Mouse (Mus musculus): ENCODE data around the gene Ptp4a2. TPM values are rescaled to one million over a fixed set of nuclear protein-coding genes. Genes with fewer than 3 reads are reported as not detected.

The Ptp4a2 gene
- polyA plus RNA-seq, 1 experiment from 2014 or later = 228 TPM

- no peaks in the 10 kb centered on the region for H3K36me3 ChIP-seq
- no peak for ATAC-seq (ENCODE audit: low FRiP score, low read depth)
- H3K9ac ChIP-seq = no peak overlapping the region
- peaks cover 12% of the 10 kb centered on the region for H3K4me1 ChIP-seq (replicated peaks)
- H3K27ac ChIP-seq (replicated peaks) = no peak overlapping the region
- WGBS = 85% methylated on average over 5 of the region's 5 CpGs
- H3K4me3 ChIP-seq = no peak overlapping the region
- no peak overlapping the region for H3K4me2 ChIP-seq
- no peaks in the 10 kb centered on the region for H3K9me3 ChIP-seq
- no peaks in the 10 kb centered on the region for H3K27me3 ChIP-seq
These were observed 27.5 kb upstream of the Ptp4a2 start for GRCm38 (mm10) chr4:129783506-129783905.

- no peaks in the 10 kb centered on the region for H3K27me3 ChIP-seq
- H3K4me1 ChIP-seq (replicated peaks) = peaks cover 12% of the 10 kb centered on the region
- H3K4me3 ChIP-seq = no peak overlapping the region
- no peaks in the 10 kb centered on the region for H3K9me3 ChIP-seq
- no peak for ATAC-seq (ENCODE audit: low FRiP score, low read depth)
- H3K9ac ChIP-seq = no peak overlapping the region
- under 1% methylated on average over 4 of the region's 4 CpGs for WGBS
- H3K4me2 ChIP-seq = no peak overlapping the region
- H3K36me3 ChIP-seq = no peaks in the 10 kb centered on the region
- no peak overlapping the region for H3K27ac ChIP-seq (replicated peaks)
These were observed 25.8 kb upstream of the Ptp4a2 start for GRCm38 (mm10) chr4:129785178-129785577.

GRCm38 (mm10) chr4:129788693-129789092 is 22.3 kb upstream of the Ptp4a2 start:
- no peaks in the 10 kb centered on the region for H3K9me3 ChIP-seq
- no peak for ATAC-seq (ENCODE audit: low FRiP score, low read depth)
- WGBS = 80% methylated on average over 8 of the region's 8 CpGs
- no peak overlapping the region for H3K4me2 ChIP-seq
- no peaks in the 10 kb centered on the region for H3K27me3 ChIP-seq
- H3K4me1 ChIP-seq (replicated peaks) = peaks cover 9% of the 10 kb centered on the region
- H3K9ac ChIP-seq = no peak overlapping the region
- H3K4me3 ChIP-seq = no peak overlapping the region
- H3K36me3 ChIP-seq = no peaks in the 10 kb centered on the region
- no peak overlapping the region for H3K27ac ChIP-seq (replicated peaks)

- ATAC-seq (ENCODE audit: low FRiP score, low read depth) = no peak
- Histone ChIP-seq H3K4me3 (no peak overlapping the region), H3K36me3 (no peaks in the 10 kb centered on the region), H3K27ac (replicated peaks) (no peak overlapping the region), H3K4me2 (no peak overlapping the region), H3K9ac (no peak overlapping the region), H3K27me3 (no peaks in the 10 kb centered on the region), H3K9me3 (no peaks in the 10 kb centered on the region), H3K4me1 (replicated peaks) (peaks cover 10% of the 10 kb centered on the region)
- 98% methylated on average over 2 of the region's 2 CpGs for WGBS
These were observed 21.4 kb upstream of the Ptp4a2 start for GRCm38 (mm10) chr4:129789635-129790034.

GRCm38 (mm10) chr4:129790475-129790874 is 20.5 kb upstream of the Ptp4a2 start:
- no peak overlapping the region for H3K27ac ChIP-seq (replicated peaks)
- no peaks in the 10 kb centered on the region for H3K9me3 ChIP-seq
- no peaks in the 10 kb centered on the region for H3K36me3 ChIP-seq
- 63% methylated on average over 3 of the region's 3 CpGs for WGBS
- ATAC-seq (ENCODE audit: low FRiP score, low read depth) = no peak
- H3K4me3 ChIP-seq = no peak overlapping the region
- no peak overlapping the region for H3K4me2 ChIP-seq
- no peaks in the 10 kb centered on the region for H3K27me3 ChIP-seq
- no peak overlapping the region for H3K9ac ChIP-seq
- peaks cover 19% of the 10 kb centered on the region for H3K4me1 ChIP-seq (replicated peaks)

- H3K4me2 ChIP-seq = no peak overlapping the region
- H3K9me3 ChIP-seq = no peaks in the 10 kb centered on the region
- 6% methylated on average over 1 of the region's 1 CpGs for WGBS
- H3K4me1 ChIP-seq (replicated peaks) = peaks cover 26% of the 10 kb centered on the region
- H3K9ac ChIP-seq = no peak overlapping the region
- H3K36me3 ChIP-seq = no peaks in the 10 kb centered on the region
- H3K27ac ChIP-seq (replicated peaks) = peak overlapping the region; percentile 56
- peak; percentile 74; the same call in 1 of the 2 replicates for ATAC-seq (ENCODE audit: low FRiP score, low read depth)
- 0 out of 2 replicates have a peak, but pooled peaks cover 3% of the 10 kb centered on the region for H3K27me3 ChIP-seq
- no peak overlapping the region for H3K4me3 ChIP-seq
These were observed 19.6 kb upstream of the Ptp4a2 start for GRCm38 (mm10) chr4:129791399-129791798.

- Histone ChIP-seq H3K4me1 (replicated peaks) (peaks cover 26% of the 10 kb centered on the region), H3K9me3 (no peaks in the 10 kb centered on the region), H3K27me3 (0 out of 2 replicates have a peak, but pooled peaks cover 3% of the 10 kb centered on the region), H3K9ac (no peak overlapping the region), H3K4me3 (no peak overlapping the region), H3K4me2 (no peak overlapping the region), H3K27ac (replicated peaks) (no peak overlapping the region), H3K36me3 (no peaks in the 10 kb centered on the region)
- ATAC-seq (ENCODE audit: low FRiP score, low read depth) = no peak
- 90% methylated on average over 7 of the region's 7 CpGs for WGBS
These were observed 18.3 kb upstream of the Ptp4a2 start for GRCm38 (mm10) chr4:129792666-129793202.

- H3K27me3 ChIP-seq = 0 out of 2 replicates have a peak, but pooled peaks cover 3% of the 10 kb centered on the region
- WGBS = 66% methylated on average over 5 of the region's 5 CpGs
- no peak overlapping the region for H3K9ac ChIP-seq
- no peak overlapping the region for H3K4me3 ChIP-seq
- no peaks in the 10 kb centered on the region for H3K9me3 ChIP-seq
- no peaks in the 10 kb centered on the region for H3K36me3 ChIP-seq
- H3K27ac ChIP-seq (replicated peaks) = no peak overlapping the region
- H3K4me1 ChIP-seq (replicated peaks) = peaks cover 28% of the 10 kb centered on the region
- ATAC-seq (ENCODE audit: low FRiP score, low read depth) = no peak
- H3K4me2 ChIP-seq = no peak overlapping the region
These were observed 17.2 kb upstream of the Ptp4a2 start for GRCm38 (mm10) chr4:129793713-129794329.

- peak overlapping the region; percentile 75 for H3K27ac ChIP-seq (replicated peaks)
- no peaks in the 10 kb centered on the region for H3K36me3 ChIP-seq
- 11% methylated on average over 17 of the region's 17 CpGs for WGBS
- no peak overlapping the region for H3K9ac ChIP-seq
- H3K9me3 ChIP-seq = no peaks in the 10 kb centered on the region
- H3K4me3 ChIP-seq = no peak overlapping the region
- 0 out of 2 replicates have a peak, but pooled peaks cover 3% of the 10 kb centered on the region for H3K27me3 ChIP-seq
- peak; percentile 69; the same call in 1 of the 2 replicates for ATAC-seq (ENCODE audit: low FRiP score, low read depth)
- H3K4me2 ChIP-seq = peak overlapping the region; percentile 37
- peaks cover 28% of the 10 kb centered on the region for H3K4me1 ChIP-seq (replicated peaks)
These were observed 15.7 kb upstream of the Ptp4a2 start for GRCm38 (mm10) chr4:129795151-129795860.

GRCm38 (mm10) chr4:129795861-129796260 is 15.2 kb upstream of the Ptp4a2 start:
- Histone ChIP-seq H3K9ac (no peak overlapping the region), H3K4me1 (replicated peaks) (peaks cover 28% of the 10 kb centered on the region), H3K36me3 (no peaks in the 10 kb centered on the region), H3K4me2 (peak overlapping the region; percentile 37; the same call in 1 of the 2 replicates), H3K27me3 (0 out of 2 replicates have a peak, but pooled peaks cover 3% of the 10 kb centered on the region), H3K27ac (replicated peaks) (peak overlapping the region; percentile 75), H3K4me3 (no peak overlapping the region), H3K9me3 (no peaks in the 10 kb centered on the region)
- ATAC-seq (ENCODE audit: low FRiP score, low read depth) = no peak
- WGBS = 43% methylated on average over 8 of the region's 8 CpGs

GRCm38 (mm10) chr4:129797985-129798384 is 13.0 kb upstream of the Ptp4a2 start:
- no peaks in the 10 kb centered on the region for H3K9me3 ChIP-seq
- no peak for ATAC-seq (ENCODE audit: low FRiP score, low read depth)
- H3K9ac ChIP-seq = no peak overlapping the region
- H3K4me3 ChIP-seq = no peak overlapping the region
- WGBS = 43% methylated on average over 5 of the region's 5 CpGs
- H3K27ac ChIP-seq (replicated peaks) = no peak overlapping the region
- H3K4me1 ChIP-seq (replicated peaks) = peaks cover 19% of the 10 kb centered on the region
- H3K4me2 ChIP-seq = no peak overlapping the region
- H3K36me3 ChIP-seq = no peaks in the 10 kb centered on the region
- 0 out of 2 replicates have a peak, but pooled peaks cover 3% of the 10 kb centered on the region for H3K27me3 ChIP-seq

GRCm38 (mm10) chr4:129803368-129803767 is 7.7 kb upstream of the Ptp4a2 start:
- no peak overlapping the region for H3K4me2 ChIP-seq
- ATAC-seq (ENCODE audit: low FRiP score, low read depth) = no peak

More at GRCm38 (mm10) chr4:129803368-129803767, 7.7 kb upstream of the Ptp4a2 start:
- H3K9ac ChIP-seq = no peak overlapping the region
- H3K4me3 ChIP-seq = no peak overlapping the region
- no peaks in the 10 kb centered on the region for H3K27me3 ChIP-seq
- no peaks in the 10 kb centered on the region for H3K36me3 ChIP-seq
- 95% methylated on average over 1 of the region's 1 CpGs for WGBS
- H3K4me1 ChIP-seq (replicated peaks) = no peaks in the 10 kb centered on the region
- H3K27ac ChIP-seq (replicated peaks) = no peak overlapping the region
- no peaks in the 10 kb centered on the region for H3K9me3 ChIP-seq
